Mouse (Mus musculus) layer of hippocampus, adult 6 months (tissue): ENCODE results near the gene Zfp566. TPM values are rescaled to one million over a fixed set of nuclear protein-coding genes. Genes with fewer than 3 reads are reported as not detected.

Source experiments
- long read RNA-seq, 2 experiments: library from polyadenylated mRNA; unstranded; transcript quantifications; one replicate each; pipeline ENCODE4 v2.0.0; 2019 to 2020
- microRNA-seq: library from miRNA; unstranded; fragments of <30 nt; microRNA quantifications from one replicate; pipeline ENCODE4 v1.2.0, GENCODE M21; 2020
- polyA plus RNA-seq: library from polyadenylated mRNA; unstranded; fragments of <200 nt; fragmentation: Nextera tagmentation; gene quantifications from 2 replicates; pipeline ENCODE4 v1.2.3, GENCODE M21; 2021

Zfp566 gene
- 6.6 and 6.7 TPM in 2 replicates for polyA plus RNA-seq
- long read RNA-seq, experiment 1, transcript Zfp566-201 (4 exons, 1,709 nt): major isoform, 9 of 9 reads
- long read RNA-seq, experiment 1, partial matches to known transcripts: 0 of 9 reads
- long read RNA-seq, experiment 1, other reads (novel, unspliced or antisense): 0 of 9 reads
- long read RNA-seq, experiment 2, transcript Zfp566-201 (4 exons, 1,709 nt): major isoform, 32 of 34 reads
- long read RNA-seq, experiment 2, partial matches to known transcripts: 0 of 34 reads
- long read RNA-seq, experiment 2, other reads (novel, unspliced or antisense): 2 of 34 reads

GRCm38 (mm10) chr7:30090092-30090969 lies at the start of gene Zfp566, which contains the start of gene Gm26920:
Gene Zfp566, minus strand, starts transcription at chr7:30090527.
Gene Gm26920, minus strand, starts transcription at chr7:30090410.

GRCm38 (mm10) chr7:30121308-30122187 lies 31.2 kb upstream of the Zfp566 start, which contains the start of gene Zfp382:
Gene Zfp382, plus strand, starts transcription at chr7:30121942.

GRCm38 (mm10) chr7:30094646-30095429 lies 4.5 kb upstream of the Zfp566 start, which contains the start of gene Zfp260:
Gene Zfp260, plus strand, starts transcription at chr7:30094777.

GRCm38 (mm10) chr7:30072146-30073028 lies 17.9 kb downstream of the Zfp566 start, which contains the start of gene Zfp82:
Gene Zfp82, minus strand, starts transcription at chr7:30072900.

GRCm38 (mm10) chr7:30050882-30051548 lies 39.3 kb downstream of the Zfp566 start, which contains the start of gene Zfp14:
Gene Zfp14, minus strand, starts transcription at chr7:30051380.

Small RNA genes within 50 kb of the gene (microRNA-seq; reads per million reads assigned to microRNA genes)
- gene Gm23368: not detected

Other genes starting within 250 kb of the Zfp566 start
- 5.9 and 6.1 TPM in 2 replicates for gene Zfp940, start 236.9 kb downstream of the Zfp566 start, polyA plus RNA-seq
- gene Zfp420, start 230.5 kb downstream of the Zfp566 start, polyA plus RNA-seq: 6.0 and 7.3 TPM in 2 replicates
- 8.4 and 9.5 TPM in 2 replicates for gene Zfp27, start 184.0 kb downstream of the Zfp566 start, polyA plus RNA-seq
- 1.1 and 1.2 TPM in 2 replicates for gene Zfp383, start 182.3 kb downstream of the Zfp566 start, polyA plus RNA-seq
- gene Zfp74, start 136.4 kb downstream of the Zfp566 start, polyA plus RNA-seq: 10.0 TPM in 2 replicates
- gene Zfp568, start 106.6 kb downstream of the Zfp566 start, polyA plus RNA-seq: 0.23 and 0.29 TPM in 2 replicates
- gene Zfp14, start 39.1 kb downstream of the Zfp566 start, polyA plus RNA-seq: 5.0 and 5.1 TPM in 2 replicates
- gene Zfp82, start 17.6 kb downstream of the Zfp566 start, polyA plus RNA-seq: 2.5 and 2.7 TPM in 2 replicates
- gene Gm26920, start 117 bp downstream of the Zfp566 start, polyA plus RNA-seq: 0.08 and 0.69 TPM in 2 replicates
- gene Zfp260, start 4.2 kb upstream of the Zfp566 start, polyA plus RNA-seq: 58.4 and 64.8 TPM in 2 replicates
- gene Zfp382, start 31.4 kb upstream of the Zfp566 start, polyA plus RNA-seq: 7.3 and 8.7 TPM in 2 replicates
- gene Zfp146, start 79.2 kb upstream of the Zfp566 start, polyA plus RNA-seq: 3.2 and 3.3 TPM in 2 replicates
- 13.4 and 28.5 TPM in 2 replicates for gene Cox7a1, start 93.6 kb upstream of the Zfp566 start, polyA plus RNA-seq
- 39.7 and 41.1 TPM in 2 replicates for gene Capns1, start 108.3 kb upstream of the Zfp566 start, polyA plus RNA-seq
- 144 and 151 TPM in 2 replicates for gene Polr2i, start 141.4 kb upstream of the Zfp566 start, polyA plus RNA-seq
- gene Tbcb, start 141.7 kb upstream of the Zfp566 start, polyA plus RNA-seq: 265 and 278 TPM in 2 replicates
- gene Ovol3, start 145.2 kb upstream of the Zfp566 start, polyA plus RNA-seq: not detected in 2 replicates
- 0.13 and 0.30 TPM in 2 replicates for gene Thap8, start 189.6 kb upstream of the Zfp566 start, polyA plus RNA-seq
- gene Wdr62, start 189.9 kb upstream of the Zfp566 start, polyA plus RNA-seq: 0.25 and 0.58 TPM in 2 replicates
- gene Clip3, start 201.2 kb upstream of the Zfp566 start, polyA plus RNA-seq: 160 and 231 TPM in 2 replicates
- gene Alkbh6, start 218.2 kb upstream of the Zfp566 start, polyA plus RNA-seq: 140 and 144 TPM in 2 replicates
- gene Syne4, start 224.3 kb upstream of the Zfp566 start, polyA plus RNA-seq: 0.33 and 0.63 TPM in 2 replicates
- 3.0 and 4.7 TPM in 2 replicates for gene E130208F15Rik, start 231.2 kb upstream of the Zfp566 start, polyA plus RNA-seq
- gene Sdhaf1, start 233.4 kb upstream of the Zfp566 start, polyA plus RNA-seq: 22.3 and 23.3 TPM in 2 replicates